Mouse (Mus musculus) myocyte (in vitro differentiated cells): ENCODE data around the gene Rabgap1l.

Source experiments
- CEBPB ChIP-seq: IDR thresholded peaks from 2 replicates; pipeline ENCODE4 v1.6.1; 2011; ENCODE audit warnings: mild to moderate bottlenecking, moderate library complexity; ENCODE audit not compliant: poor library complexity, insufficient read depth, severe bottlenecking
- E2F4 ChIP-seq: IDR thresholded peaks from one replicate; pipeline ENCODE4 v1.6.1; 2011; ENCODE audit warnings: mild to moderate bottlenecking, control low read depth, moderate library complexity; ENCODE audit not compliant: insufficient read depth
- MYOD1 ChIP-seq, 3 experiments: IDR thresholded peaks; one replicate each; pipeline ENCODE4 v1.6.1; 2011; ENCODE audit warnings: control low read depth in 2 of 3, low read depth in 2 of 3, mild to moderate bottlenecking in 2 of 3, moderate library complexity in 1 of 3; ENCODE audit not compliant: insufficient read length in 2 of 3, control insufficient read depth in 1 of 3
- MYOG ChIP-seq, 3 experiments: IDR thresholded peaks; one replicate each; pipeline ENCODE4 v1.6.1; 2011; ENCODE audit warnings: control low read depth in 2 of 3, low read depth in 2 of 3, mild to moderate bottlenecking in 2 of 3; ENCODE audit not compliant: insufficient read length in 2 of 3, control insufficient read depth in 1 of 3, insufficient read depth in 1 of 3
- POLR2A ChIP-seq: IDR thresholded peaks from one replicate; pipeline ENCODE4 v1.6.1; 2011; ENCODE audit warnings: low read depth, mild to moderate bottlenecking, control low read depth, moderate library complexity; ENCODE audit not compliant: insufficient read length
- POLR2AphosphoS2 ChIP-seq: IDR thresholded peaks from one replicate; pipeline ENCODE4 v1.6.1; 2011; ENCODE audit warnings: low read depth, control low read depth; ENCODE audit not compliant: insufficient read length
- SRF ChIP-seq: IDR thresholded peaks from one replicate; pipeline ENCODE4 v1.6.1; 2011; ENCODE audit warnings: low read depth; ENCODE audit not compliant: control insufficient read depth, insufficient read length
- TCF12 ChIP-seq: IDR thresholded peaks from one replicate; pipeline ENCODE4 v1.6.1; 2011; ENCODE audit warnings: mild to moderate bottlenecking, control low read depth; ENCODE audit not compliant: poor library complexity, insufficient read depth, severe bottlenecking
- TCF3 ChIP-seq: IDR thresholded peaks from one replicate; pipeline ENCODE4 v1.6.1; 2011; ENCODE audit warnings: low read depth, control low read depth; ENCODE audit not compliant: insufficient read length

DNA sequence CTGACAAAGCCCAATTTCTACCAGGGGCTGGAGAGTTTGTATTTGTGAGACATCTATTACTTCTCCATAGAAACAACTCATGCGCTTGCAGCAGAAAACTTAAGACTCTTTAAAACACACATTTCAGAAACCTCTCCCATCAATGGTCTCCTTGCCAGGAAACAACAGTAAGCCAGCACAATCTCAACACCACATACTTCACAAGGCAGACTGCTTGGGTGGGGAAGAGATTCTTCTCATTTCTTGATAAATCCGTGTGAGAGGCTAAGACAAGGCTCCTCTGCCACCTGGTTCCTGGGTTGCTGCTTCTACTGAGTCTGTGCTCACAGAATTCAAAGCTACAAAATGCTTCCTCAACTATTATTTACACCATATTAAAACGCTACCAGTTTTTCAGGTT is 543.2 kb downstream of the Rabgap1l start:
- TF ChIP-seq POLR2A (no peak), MYOD1 (IDR thresholded peaks at IDR 0.05; ENCODE audit: control insufficient read depth in 1 of 3, insufficient read length in 2 of 3, low read depth in 2 of 3) (no peak), SRF (no peak), MYOG (IDR thresholded peaks at IDR 0.05; ENCODE audit: control insufficient read depth in 1 of 3, insufficient read depth in 1 of 3, insufficient read length in 2 of 3, low read depth in 2 of 3) (no peak), CEBPB (no peak), E2F4 (no peak), TCF12 (no peak), POLR2AphosphoS2 (no peak), TCF3 (no peak)
